Mouse (Mus musculus): ENCODE results near the gene Echdc3. TPM values are rescaled to one million over a fixed set of nuclear protein-coding genes. Genes with fewer than 3 reads are reported as not detected.

The Echdc3 gene
- polyA plus RNA-seq, 1 experiment from 2014 or later: 0.60 TPM

Other genes with a start within 250 kb of the Echdc3 start
- 0.11 TPM in 1 of 3 replicates, not detected in the others for gene Proser2, start 82.8 kb downstream of the Echdc3 start, polyA plus RNA-seq (2018)
- 3.8 to 5.3 TPM (median 4.8 TPM) in 3 replicates for gene Usp6nl, start 109.6 kb upstream of the Echdc3 start, polyA plus RNA-seq (2018)